8 mouse cellular contexts compared by ENCODE assay signal in genomic region chr16:18622019-18622418, GRCm38 (mm10). TPM values are rescaled to one million over a fixed set of nuclear protein-coding genes. Genes with fewer than 3 reads are reported as not detected.
DNase-seq lines count a peak whose midpoint lies in the region; ATAC-seq lines count a peak whose summit lies in the region.

Gp1bb (minus strand) TSS chr16:18622403.

- DNase-seq in layer of hippocampus, postnatal 10 days (ENCODE audit: low spot score in 2 of 2), result peak; percentile 16 to 38
- no peak for DNase-seq in layer of hippocampus, postnatal 14 days (ENCODE audit: low spot score in 2 of 2)
- DNase-seq in embryonic facial prominence, embryonic 10.5 days (ENCODE audit: low spot score), result peak; percentile 44
- no peak for DNase-seq in hindbrain, embryonic 11.5 days (ENCODE audit: low spot score)
- no peak for DNase-seq in urinary bladder, postnatal 14 days (ENCODE audit: low spot score)
- no peak for DNase-seq in thymus, postnatal 10 days (ENCODE audit: low spot score in 2 of 2)

- no peaks in the 10 kb centered on the region for H3K9me3 ChIP-seq in embryonic facial prominence, embryonic 10.5 days
- no peaks in the 10 kb centered on the region for H3K9me3 ChIP-seq in hindbrain, embryonic 11.5 days (ENCODE audit: control insufficient read depth, low read length)
- no peaks in the 10 kb centered on the region for H3K9me3 ChIP-seq in midbrain, embryonic 12.5 days

- peak within 1 kb of the TSS; percentile 79 for H3K4me2 ChIP-seq in hindbrain, embryonic 11.5 days (replicated peaks; ENCODE audit: low read depth, low read length)
- H3K4me2 ChIP-seq in midbrain, embryonic 12.5 days (replicated peaks), result peak within 1 kb of the TSS; percentile 66

- H3K9ac ChIP-seq in hindbrain, embryonic 11.5 days (ENCODE audit: low read depth, low read length), result no peak within 1 kb of the TSS
- 0 out of 2 replicates have a peak within 1 kb of the TSS, but pooled peaks have one; percentile 50 for H3K9ac ChIP-seq in midbrain, embryonic 12.5 days (replicated peaks)

- peaks cover 36% of the 10 kb centered on the region for H3K36me3 ChIP-seq in embryonic facial prominence, embryonic 10.5 days (replicated peaks)
- H3K36me3 ChIP-seq in hindbrain, embryonic 11.5 days (ENCODE audit: control insufficient read depth, insufficient read depth, low read length), result peaks cover 5% of the 10 kb centered on the region
- H3K36me3 ChIP-seq in midbrain, embryonic 12.5 days, result peaks cover 30% of the 10 kb centered on the region

- H3K4me1 ChIP-seq in embryonic facial prominence, embryonic 10.5 days, result peaks cover 43% of the 10 kb centered on the region
- H3K4me1 ChIP-seq in hindbrain, embryonic 11.5 days (replicated peaks; ENCODE audit: control insufficient read depth, insufficient read depth, low read length), result peaks cover 20% of the 10 kb centered on the region
- H3K4me1 ChIP-seq in midbrain, embryonic 12.5 days, result peaks cover 36% of the 10 kb centered on the region

- peak within 1 kb of the TSS; percentile 65 for H3K4me3 ChIP-seq in embryonic facial prominence, embryonic 10.5 days
- peak within 1 kb of the TSS; percentile 41 for H3K4me3 ChIP-seq in hindbrain, embryonic 11.5 days (ENCODE audit: low read depth, low read length)
- H3K4me3 ChIP-seq in midbrain, embryonic 12.5 days, result peak within 1 kb of the TSS; percentile 44

- no peak for ATAC-seq in hindbrain, embryonic 11.5 days (ENCODE audit: low FRiP score)
- no peak for ATAC-seq in midbrain, embryonic 12.5 days (ENCODE audit: low FRiP score, low read depth)
- ATAC-seq in frontal cortex, adult (ENCODE audit: low TSS enrichment), result no peak

- WGBS in embryonic facial prominence, embryonic 10.5 days, result 3% methylated on average over 17 of the region's 17 CpGs
- 10% methylated on average over 17 of the region's 17 CpGs for WGBS in hindbrain, embryonic 11.5 days
- 6% methylated on average over 17 of the region's 17 CpGs for WGBS in midbrain, embryonic 12.5 days

- peaks cover 99% of the 10 kb centered on the region for H3K27me3 ChIP-seq in embryonic facial prominence, embryonic 10.5 days (replicated peaks; ENCODE audit: low read depth, poor library complexity, severe bottlenecking)
- peaks cover 87% of the 10 kb centered on the region for H3K27me3 ChIP-seq in hindbrain, embryonic 11.5 days (ENCODE audit: control insufficient read depth, insufficient read depth, low read length)
- H3K27me3 ChIP-seq in midbrain, embryonic 12.5 days, result peaks cover 99% of the 10 kb centered on the region

- H3K27ac ChIP-seq in embryonic facial prominence, embryonic 10.5 days (replicated peaks), result no peak within 1 kb of the TSS
- H3K27ac ChIP-seq in hindbrain, embryonic 11.5 days (ENCODE audit: low read depth, low read length), result no peak within 1 kb of the TSS
- H3K27ac ChIP-seq in midbrain, embryonic 12.5 days (replicated peaks), result no peak within 1 kb of the TSS

RNA-seq across cellular contexts. Expression of gene Gp1bb, which starts in this region (rescaled TPM):
- 1 to 10 TPM; 4.9 to 5.4 TPM for total RNA-seq in layer of hippocampus, postnatal 10 days (2021)
- 1 to 10 TPM; 2.1 to 3.0 TPM for total RNA-seq in layer of hippocampus, postnatal 14 days (2021)
- 2.6 and 3.5 TPM in 2 replicates for polyA plus RNA-seq in embryonic facial prominence, embryonic 10.5 days (2016; fragmentation: Nextera tagmentation; extraction: Ambion mirVana)
- 8.9 and 9.5 TPM in 2 replicates for polyA plus RNA-seq in hindbrain, embryonic 11.5 days (2014; fragmentation: Nextera tagmentation; extraction: Ambion mirVana)
- 7.0 and 8.5 TPM in 2 replicates for polyA plus RNA-seq in midbrain, embryonic 12.5 days (2016; fragmentation: Nextera tagmentation; extraction: Ambion mirVana)

Comparison
In these comparisons a context has a peak if more than half of its experiments do, and no peak if none do; other contexts are left out.
1. DNase-seq: peak in layer of hippocampus, postnatal 10 days (2 of 2) and embryonic facial prominence, embryonic 10.5 days (single experiment); none in layer of hippocampus, postnatal 14 days (0 of 2), hindbrain, embryonic 11.5 days (single experiment), urinary bladder, postnatal 14 days (single experiment) and thymus, postnatal 10 days (0 of 2).
2. Peak in every context shown above with its lines, with median percentiles within 50 percentile points of each other: H3K4me3 ChIP-seq.